Mouse (Mus musculus) E14TG2a.4 (cell line): ENCODE results near the gene Prickle2.

ENCODE experiments used
- CTCF ChIP-seq: conservative IDR thresholded peaks from 2 replicates; pipeline ENCODE4 v1.5.1; 2014; ENCODE audit warnings: low read length
- NANOG ChIP-seq: IDR thresholded peaks from 2 replicates; pipeline ENCODE4 v1.6.1; 2014; ENCODE audit warnings: borderline replicate concordance, low read length, mixed read lengths
- POU5F1 ChIP-seq: IDR thresholded peaks from 2 replicates; pipeline ENCODE4 v1.6.1; 2014; ENCODE audit warnings: low read length, borderline replicate concordance

DNA sequence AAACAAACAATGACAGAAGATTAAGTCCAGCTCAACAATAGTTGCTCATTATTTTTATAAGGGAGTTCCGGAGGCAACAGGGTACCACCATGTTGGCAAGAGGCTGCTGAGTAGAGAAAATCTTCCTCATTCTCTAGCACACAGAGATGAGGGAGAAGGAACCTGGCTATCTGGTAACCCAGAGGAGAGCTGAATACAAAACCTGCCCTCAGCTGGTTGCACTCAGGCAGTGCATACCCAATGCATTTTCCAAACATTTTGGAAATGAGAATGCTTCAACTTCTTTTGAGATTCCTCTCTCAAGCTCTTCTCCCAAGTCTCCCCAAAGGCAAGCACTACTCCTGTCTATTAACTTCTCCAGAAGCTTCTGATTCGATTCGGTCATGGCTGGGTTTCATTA, 36.3 kb downstream of the Prickle2 start:
- TF ChIP-seq CTCF (no peak), POU5F1 (no peak), NANOG (no peak)
